Mouse (Mus musculus): ENCODE measurements around the gene Crybb1. TPM values are rescaled to one million over a fixed set of nuclear protein-coding genes. Genes with fewer than 3 reads are reported as not detected.

Gene Crybb1
- polyA plus RNA-seq, 1 experiment from 2014 or later = 0.22 TPM

DNA sequence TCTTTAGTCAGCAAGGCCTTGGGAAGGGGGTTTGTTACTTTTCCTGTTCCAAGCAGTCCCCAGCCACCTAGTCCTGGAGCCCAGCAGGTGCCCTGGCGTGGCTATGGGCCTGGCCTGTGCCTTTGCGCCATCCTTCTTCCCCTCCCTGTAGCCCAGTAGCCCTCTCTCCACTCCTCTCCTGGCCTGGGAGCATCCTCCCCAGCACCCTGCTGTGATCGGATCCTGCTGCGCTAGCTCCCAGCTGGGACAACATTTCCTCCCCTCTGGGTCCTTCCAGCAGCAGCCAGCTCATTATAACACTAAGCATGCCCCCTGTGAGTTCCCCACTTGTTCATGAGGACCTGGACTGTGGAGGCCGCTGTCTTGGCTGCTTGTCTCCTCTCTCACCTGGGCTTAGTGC, 50.2 kb downstream of the Crybb1 start:
- peaks cover 51% of the 10 kb centered on the region for H3K36me3 ChIP-seq (ENCODE audit: control insufficient read depth, insufficient read depth)
- no peak for TF ChIP-seq CTCF (IDR thresholded peaks at IDR 0.05; ENCODE audit: low read depth)
- no peak for ATAC-seq
- no peak overlapping the region for H3K9ac ChIP-seq (ENCODE audit: low read depth, low read length)
- no peak overlapping the region for H3K4me2 ChIP-seq (replicated peaks; ENCODE audit: low read depth)
- H3K4me3 ChIP-seq (ENCODE audit: low read depth, low read length) = no peak overlapping the region
- H3K27ac ChIP-seq (ENCODE audit: low read depth, low read length) = no peak overlapping the region
- H3K4me1 ChIP-seq (replicated peaks; ENCODE audit: control insufficient read depth, insufficient read depth, low read length) = no peaks in the 10 kb centered on the region
- WGBS = 85% methylated on average over 5 of the region's 5 CpGs
- H3K9me3 ChIP-seq (ENCODE audit: control insufficient read depth) = no peaks in the 10 kb centered on the region
- no peaks in the 10 kb centered on the region for H3K27me3 ChIP-seq (replicated peaks; ENCODE audit: control insufficient read depth, insufficient read depth, low read length)

GRCm38 (mm10) chr5:112313222-112313885, 57.7 kb downstream of the Crybb1 start:
- ATAC-seq = no peak
- no peak overlapping the region for H3K4me3 ChIP-seq (ENCODE audit: low read depth, low read length)

DNA sequence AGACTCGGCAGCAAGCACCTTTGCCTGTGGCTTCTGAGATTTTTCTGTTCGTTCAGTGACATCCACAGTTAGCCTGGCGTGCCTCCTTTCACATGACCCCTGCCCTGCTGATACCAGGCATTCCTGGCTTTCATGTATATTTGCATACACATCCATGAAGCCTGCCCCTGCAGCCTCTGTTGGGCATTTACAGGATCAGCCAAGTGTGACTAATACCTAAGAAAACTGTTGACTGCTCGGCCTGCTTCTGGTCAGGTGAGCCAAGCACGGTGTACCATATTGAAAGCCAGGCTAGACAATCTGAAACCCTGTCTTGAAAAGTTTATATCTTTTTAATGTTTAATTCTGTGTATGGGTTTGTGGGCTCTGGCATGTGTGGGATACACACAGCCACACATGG, 60.9 kb downstream of the Crybb1 start:
- Histone ChIP-seq H3K4me1 (replicated peaks; ENCODE audit: control insufficient read depth, insufficient read depth, low read length) (peaks cover 3% of the 10 kb centered on the region; the same call in 1 of the 2 replicates), H3K4me3 (ENCODE audit: low read depth, low read length) (no peak overlapping the region)

More at GRCm38 (mm10) chr5:112313222-112313885, 57.7 kb downstream of the Crybb1 start:
- no peak for TF ChIP-seq CTCF (IDR thresholded peaks at IDR 0.05; ENCODE audit: low read depth)
- Histone ChIP-seq H3K36me3 (ENCODE audit: control insufficient read depth, insufficient read depth) (peaks cover 70% of the 10 kb centered on the region), H3K4me1 (replicated peaks; ENCODE audit: control insufficient read depth, insufficient read depth, low read length) (peaks cover 3% of the 10 kb centered on the region; the same call in 1 of the 2 replicates), H3K9ac (ENCODE audit: low read depth, low read length) (no peak overlapping the region), H3K27me3 (replicated peaks; ENCODE audit: control insufficient read depth, insufficient read depth, low read length) (no peaks in the 10 kb centered on the region), H3K9me3 (ENCODE audit: control insufficient read depth) (no peaks in the 10 kb centered on the region), H3K27ac (ENCODE audit: low read depth, low read length) (no peak overlapping the region), H3K4me2 (replicated peaks; ENCODE audit: low read depth) (no peak overlapping the region)
- WGBS = 77% methylated on average over 11 of the region's 11 CpGs

DNA sequence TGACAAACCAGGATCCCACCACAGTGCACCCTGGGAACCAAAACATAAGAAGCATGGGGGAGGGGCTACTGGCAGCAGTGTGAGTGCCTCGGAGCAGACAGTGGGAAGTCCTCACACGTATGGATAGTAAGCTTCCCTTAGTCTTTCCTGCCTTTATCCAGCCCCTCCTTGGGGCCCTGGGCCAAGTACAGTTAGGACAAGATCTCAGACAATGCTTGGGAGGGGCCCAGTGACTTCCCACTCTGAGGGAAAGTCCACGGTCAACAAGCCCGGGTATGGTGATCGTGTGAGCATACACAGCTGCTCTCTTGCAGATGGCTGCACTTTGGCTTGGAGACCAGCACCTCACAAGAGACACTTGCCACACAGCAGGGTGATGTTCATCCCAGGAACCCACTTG, 61.7 kb downstream of the Crybb1 start:
- H3K4me2 ChIP-seq (replicated peaks; ENCODE audit: low read depth) = no peak overlapping the region
- WGBS = 14% methylated on average over 5 of the region's 5 CpGs
- no peak overlapping the region for H3K27ac ChIP-seq (ENCODE audit: low read depth, low read length)
- H3K9me3 ChIP-seq (ENCODE audit: control insufficient read depth) = no peaks in the 10 kb centered on the region
- H3K36me3 ChIP-seq (ENCODE audit: control insufficient read depth, insufficient read depth) = peaks cover 35% of the 10 kb centered on the region
- H3K27me3 ChIP-seq (replicated peaks; ENCODE audit: control insufficient read depth, insufficient read depth, low read length) = no peaks in the 10 kb centered on the region
- no peak overlapping the region for H3K9ac ChIP-seq (ENCODE audit: low read depth, low read length)
- no peak for ATAC-seq
- no peak for TF ChIP-seq CTCF (IDR thresholded peaks at IDR 0.05; ENCODE audit: low read depth)
- H3K4me1 ChIP-seq (replicated peaks; ENCODE audit: control insufficient read depth, insufficient read depth, low read length) = peaks cover 3% of the 10 kb centered on the region; the same call in 1 of the 2 replicates
- no peak overlapping the region for H3K4me3 ChIP-seq (ENCODE audit: low read depth, low read length)

More for the DNA sequence above, 60.9 kb downstream of the Crybb1 start:
- TF ChIP-seq CTCF (IDR thresholded peaks at IDR 0.05; ENCODE audit: low read depth) = no peak
- no peak overlapping the region for H3K9ac ChIP-seq (ENCODE audit: low read depth, low read length)
- H3K9me3 ChIP-seq (ENCODE audit: control insufficient read depth) = no peaks in the 10 kb centered on the region
- no peaks in the 10 kb centered on the region for H3K27me3 ChIP-seq (replicated peaks; ENCODE audit: control insufficient read depth, insufficient read depth, low read length)
- H3K27ac ChIP-seq (ENCODE audit: low read depth, low read length) = peak overlapping the region; percentile 28; the same call in 1 of the 2 replicates
- 0 out of 2 replicates have a peak, but pooled peaks have one; percentile 36 for ATAC-seq
- WGBS = 71% methylated on average over 5 of the region's 5 CpGs
- no peak overlapping the region for H3K4me2 ChIP-seq (replicated peaks; ENCODE audit: low read depth)
- peaks cover 41% of the 10 kb centered on the region for H3K36me3 ChIP-seq (ENCODE audit: control insufficient read depth, insufficient read depth)

Other genes starting within 250 kb of the Crybb1 start
- gene Cryba4, start 3.3 kb upstream of the Crybb1 start, polyA plus RNA-seq (2015; fragmentation: Nextera tagmentation; extraction: Ambion mirVana) = 1.1 and 1.3 TPM in 2 replicates
- gene Tpst2, start 20.9 kb downstream of the Crybb1 start, polyA plus RNA-seq (2015; fragmentation: Nextera tagmentation; extraction: Ambion mirVana) = 45.3 and 48.4 TPM in 2 replicates
- 13.6 and 14.3 TPM in 2 replicates for gene Tfip11, start 70.5 kb downstream of the Crybb1 start, polyA plus RNA-seq (2015; fragmentation: Nextera tagmentation; extraction: Ambion mirVana)
- gene Srrd, start 87.2 kb downstream of the Crybb1 start, polyA plus RNA-seq (2015; fragmentation: Nextera tagmentation; extraction: Ambion mirVana) = 15.4 and 19.0 TPM in 2 replicates
- gene Hps4, start 87.3 kb downstream of the Crybb1 start, polyA plus RNA-seq (2015; fragmentation: Nextera tagmentation; extraction: Ambion mirVana) = 28.8 and 37.3 TPM in 2 replicates
- gene Gm6583, start 100.2 kb downstream of the Crybb1 start, polyA plus RNA-seq (2015; fragmentation: Nextera tagmentation; extraction: Ambion mirVana) = 0.12 TPM in 1 of 2 replicates, not detected in the other
- gene Asphd2, start 139.1 kb downstream of the Crybb1 start, polyA plus RNA-seq (2015; fragmentation: Nextera tagmentation; extraction: Ambion mirVana) = 3.1 and 4.6 TPM in 2 replicates
- not detected in 2 replicates for gene Gm6588, start 193.6 kb downstream of the Crybb1 start, polyA plus RNA-seq (2015; fragmentation: Nextera tagmentation; extraction: Ambion mirVana)